Mouse (Mus musculus) heart, embryonic 11.5 days (tissue): ENCODE results near the gene Tbce. TPM values are rescaled to one million over a fixed set of nuclear protein-coding genes. Genes with fewer than 3 reads are reported as not detected.

Experiments used
- ATAC-seq: fragments of 200-750 bp; cut with Nextera tagmentation; replicated peaks from 2 replicates; pipeline ENCODE4 v1.8.0; 2017; ENCODE audit warnings: moderate library complexity; ENCODE audit not compliant: insufficient number of reproducible peaks, low FRiP score, low TSS enrichment
- H3K27ac ChIP-seq: fragments of 300-500 bp; sonication (generic); 2 replicates; pipeline ENCODE4 v1.5.1; 2014; ENCODE audit warnings: mild to moderate bottlenecking, low read depth, low read length
- H3K27me3 ChIP-seq: fragments of 300-500 bp; sonication (generic); 2 replicates; pipeline ENCODE4 v1.6.1; 2014; ENCODE audit warnings: mild to moderate bottlenecking, low read length, mixed read lengths; ENCODE audit not compliant: control insufficient read depth, insufficient read depth
- H3K36me3 ChIP-seq: fragments of 300-500 bp; sonication (generic); 2 replicates; pipeline ENCODE4 v1.6.1; 2014; ENCODE audit warnings: mild to moderate bottlenecking, low read length, moderate library complexity, mixed read lengths; ENCODE audit not compliant: control insufficient read depth, insufficient read depth
- H3K4me1 ChIP-seq: fragments of 300-500 bp; sonication (generic); 2 replicates; pipeline ENCODE4 v1.6.1; 2014; ENCODE audit warnings: low read length; ENCODE audit not compliant: control insufficient read depth, insufficient read depth
- H3K4me2 ChIP-seq: fragments of 300-500 bp; sonication (generic); 2 replicates; pipeline ENCODE4 v1.6.1; 2014; ENCODE audit warnings: mild to moderate bottlenecking, moderate library complexity
- H3K4me3 ChIP-seq: fragments of 300-500 bp; sonication (generic); 2 replicates; pipeline ENCODE4 v1.5.1; 2014; ENCODE audit warnings: low read depth, low read length
- H3K9ac ChIP-seq: fragments of 300-500 bp; sonication (generic); 2 replicates; pipeline ENCODE4 v1.6.1; 2014; ENCODE audit warnings: mild to moderate bottlenecking, low read depth, low read length, moderate library complexity
- H3K9me3 ChIP-seq: fragments of 300-500 bp; sonication (generic); replicated peaks from 2 replicates; pipeline ENCODE4 v1.6.1; 2016; ENCODE audit warnings: low read length; ENCODE audit not compliant: control insufficient read depth
- WGBS: fragments of 180-500 bp; shearing (Covaris S2); extraction: QIAGEN DNeasy Blood & Tissue Kit; methylation state at CpG from one replicate; pipeline ENCODE4 v1.1.7; 2014; ENCODE audit not compliant: insufficient replicate concordance; 5-methylcytosine and 5-hydroxymethylcytosine counted together
- polyA plus RNA-seq: library from polyadenylated mRNA; unstranded; fragments of >200 nt; fragmentation: Nextera tagmentation; extraction: Ambion mirVana; gene quantifications from 2 replicates; pipeline ENCODE4 v1.2.1, GENCODE M21; 2014

Tbce gene
- polyA plus RNA-seq, 1 experiment from 2014 or later: 41.7 TPM

GRCm38 (mm10) chr13:14064341-14065027 is 25.0 kb upstream of the Tbce start:
- peak overlapping the region; percentile 82 for H3K4me2 ChIP-seq
- no peaks in the 10 kb centered on the region for H3K36me3 ChIP-seq
- H3K27ac ChIP-seq: peak overlapping the region; percentile 97
- H3K9ac ChIP-seq: peak overlapping the region; percentile 99
- H3K4me1 ChIP-seq: peaks cover 3% of the 10 kb centered on the region
- ATAC-seq: no peak; the same call in 1 of the 2 replicates
- H3K9me3 ChIP-seq: no peaks in the 10 kb centered on the region
- no peaks in the 10 kb centered on the region for H3K27me3 ChIP-seq
- peak overlapping the region; percentile 93 for H3K4me3 ChIP-seq
- WGBS: under 1% methylated on average over 65 of the region's 65 CpGs

- Histone ChIP-seq H3K27ac (peak overlapping the region; percentile 97), H3K4me2 (peak overlapping the region; percentile 82), H3K27me3 (no peaks in the 10 kb centered on the region), H3K4me1 (peaks cover 3% of the 10 kb centered on the region), H3K9ac (peak overlapping the region; percentile 99), H3K36me3 (no peaks in the 10 kb centered on the region), H3K4me3 (peak overlapping the region; percentile 93), H3K9me3 (no peaks in the 10 kb centered on the region)
- peak; percentile 26 for ATAC-seq
- under 1% methylated on average over 23 of the region's 31 CpGs for WGBS
Measured at GRCm38 (mm10) chr13:14063942-14064271, 24.5 kb upstream of the Tbce start.

GRCm38 (mm10) chr13:14063013-14063941 is 23.8 kb upstream of the Tbce start, which contains the start of the genes Arid4b and Ggps1:
Gene Arid4b, plus strand, starts transcription at chr13:14063232.
Gene Ggps1, minus strand, starts transcription at chr13:14063488.
- peak within 1 kb of the TSS; percentile 93 for H3K4me3 ChIP-seq
- H3K36me3 ChIP-seq: no peaks in the 10 kb centered on the region
- no peaks in the 10 kb centered on the region for H3K9me3 ChIP-seq
- H3K27ac ChIP-seq: peak within 1 kb of the TSS; percentile 97
- peak within 1 kb of the TSS; percentile 99 for H3K9ac ChIP-seq
- under 1% methylated on average over 60 of the region's 64 CpGs for WGBS
- H3K4me2 ChIP-seq: peak within 1 kb of the TSS; percentile 84
- ATAC-seq: peak; percentile 96
- H3K4me1 ChIP-seq: peaks cover 3% of the 10 kb centered on the region
- no peaks in the 10 kb centered on the region for H3K27me3 ChIP-seq

- H3K4me2 ChIP-seq: peak overlapping the region; percentile 84
- 4% methylated on average over 11 of the region's 11 CpGs for WGBS
- H3K9ac ChIP-seq: peak overlapping the region; percentile 82
- H3K36me3 ChIP-seq: 0 out of 2 replicates have a peak, but pooled peaks cover under 1% of the 10 kb centered on the region
- no peaks in the 10 kb centered on the region for H3K27me3 ChIP-seq
- peak overlapping the region; percentile 94 for H3K27ac ChIP-seq
- peaks cover 3% of the 10 kb centered on the region for H3K4me1 ChIP-seq
- ATAC-seq: no peak
- H3K4me3 ChIP-seq: peak overlapping the region; percentile 93
- H3K9me3 ChIP-seq: no peaks in the 10 kb centered on the region
Measured at GRCm38 (mm10) chr13:14062209-14063012, 23.0 kb upstream of the Tbce start.

GRCm38 (mm10) chr13:14059582-14059981 is 20.1 kb upstream of the Tbce start:
- no peaks in the 10 kb centered on the region for H3K9me3 ChIP-seq
- ATAC-seq: no peak
- H3K36me3 ChIP-seq: peaks cover 7% of the 10 kb centered on the region

GRCm38 (mm10) chr13:14056801-14057200 is 17.4 kb upstream of the Tbce start:
- Histone ChIP-seq H3K27me3 (no peaks in the 10 kb centered on the region), H3K36me3 (peaks cover 21% of the 10 kb centered on the region), H3K9ac (no peak overlapping the region), H3K27ac (no peak overlapping the region), H3K4me3 (no peak overlapping the region), H3K4me2 (no peak overlapping the region), H3K9me3 (no peaks in the 10 kb centered on the region), H3K4me1 (no peaks in the 10 kb centered on the region; the same call in 1 of the 2 replicates)
- 94% methylated on average over 3 of the region's 3 CpGs for WGBS
- ATAC-seq: no peak

More at GRCm38 (mm10) chr13:14059582-14059981, 20.1 kb upstream of the Tbce start:
- H3K27ac ChIP-seq: no peak overlapping the region
- H3K4me1 ChIP-seq: no peaks in the 10 kb centered on the region; the same call in 1 of the 2 replicates
- H3K4me3 ChIP-seq: no peak overlapping the region
- no peak overlapping the region for H3K9ac ChIP-seq
- H3K4me2 ChIP-seq: no peak overlapping the region
- H3K27me3 ChIP-seq: no peaks in the 10 kb centered on the region

GRCm38 (mm10) chr13:14049878-14050277 is 10.4 kb upstream of the Tbce start:
- Histone ChIP-seq H3K4me2 (no peak overlapping the region), H3K4me3 (no peak overlapping the region), H3K27me3 (no peaks in the 10 kb centered on the region), H3K9me3 (no peaks in the 10 kb centered on the region), H3K4me1 (no peaks in the 10 kb centered on the region), H3K36me3 (peaks cover 34% of the 10 kb centered on the region), H3K9ac (no peak overlapping the region), H3K27ac (no peak overlapping the region)
- ATAC-seq: no peak
- WGBS: 79% methylated on average over 1 of the region's 1 CpGs

- ATAC-seq: no peak
- H3K9ac ChIP-seq: no peak overlapping the region
- H3K4me2 ChIP-seq: no peak overlapping the region
- H3K4me3 ChIP-seq: no peak overlapping the region
- no peaks in the 10 kb centered on the region; the same call in 1 of the 2 replicates for H3K4me1 ChIP-seq
- peaks cover 14% of the 10 kb centered on the region for H3K36me3 ChIP-seq
- H3K9me3 ChIP-seq: no peaks in the 10 kb centered on the region
- whole genome bisulfite sequencing: 52% methylated on average over 2 of the region's 2 CpGs
- no peak overlapping the region for H3K27ac ChIP-seq
- H3K27me3 ChIP-seq: no peaks in the 10 kb centered on the region
Measured at GRCm38 (mm10) chr13:14044521-14044920, 5.1 kb upstream of the Tbce start.
